Mouse (Mus musculus): ENCODE measurements around the gene Coq10b. TPM values are rescaled to one million over a fixed set of nuclear protein-coding genes. Genes with fewer than 3 reads are reported as not detected.

Gene Coq10b
- polyA plus RNA-seq, 1 experiment from 2014 or later, result 32.9 TPM

GRCm38 (mm10) chr1:55088611-55089497 lies 36.3 kb downstream of the Coq10b start:
- peak overlapping the region; percentile 68 for H3K4me3 ChIP-seq (ENCODE audit: low read depth, low read length)
- 4% methylated on average over 16 of the region's 16 CpGs for WGBS
- H3K27me3 ChIP-seq (replicated peaks; ENCODE audit: insufficient read depth, low read length), result no peaks in the 10 kb centered on the region
- no peaks in the 10 kb centered on the region; the same call in 1 of the 2 replicates for H3K4me1 ChIP-seq (ENCODE audit: insufficient read depth, low read depth, low read length)
- DNase-seq (ENCODE audit: low spot score) (no peak), ATAC-seq (no peak)
- no peak for TF ChIP-seq CTCF (IDR thresholded peaks at IDR 0.05)
- TF ChIP-seq EP300 (IDR thresholded peaks at IDR 0.05), result no peak
- peak overlapping the region; percentile 94 for H3K4me2 ChIP-seq (replicated peaks; ENCODE audit: low read depth, low read length)
- peak overlapping the region; percentile 76 for H3K9ac ChIP-seq (replicated peaks; ENCODE audit: low read depth)
- no peaks in the 10 kb centered on the region for H3K36me3 ChIP-seq (ENCODE audit: insufficient read depth, low read length)
- H3K9me3 ChIP-seq (ENCODE audit: low read length), result no peaks in the 10 kb centered on the region
- H3K27ac ChIP-seq (ENCODE audit: low read length), result peak overlapping the region; percentile 92

- no peaks in the 10 kb centered on the region; the same call in 1 of the 2 replicates for H3K4me1 ChIP-seq (ENCODE audit: insufficient read depth, low read depth, low read length)
- DNase-seq (ENCODE audit: low spot score) (no peak), ATAC-seq (no peak)
- no peaks in the 10 kb centered on the region for H3K9me3 ChIP-seq (ENCODE audit: low read length)
- H3K27ac ChIP-seq (ENCODE audit: low read length), result peak overlapping the region; percentile 26; the same call in 1 of the 2 replicates
- TF ChIP-seq EP300 (IDR thresholded peaks at IDR 0.05) (no peak), CTCF (IDR thresholded peaks at IDR 0.05) (no peak)
- H3K4me3 ChIP-seq (ENCODE audit: low read depth, low read length), result no peak overlapping the region
- H3K36me3 ChIP-seq (ENCODE audit: insufficient read depth, low read length), result no peaks in the 10 kb centered on the region
- H3K27me3 ChIP-seq (replicated peaks; ENCODE audit: insufficient read depth, low read length), result no peaks in the 10 kb centered on the region
- no peak overlapping the region; the same call in 1 of the 2 replicates for H3K4me2 ChIP-seq (replicated peaks; ENCODE audit: low read depth, low read length)
- WGBS, result 74% methylated on average over 5 of the region's 5 CpGs
- no peak overlapping the region for H3K9ac ChIP-seq (replicated peaks; ENCODE audit: low read depth)
Observed at GRCm38 (mm10) chr1:55089498-55090064, 37.0 kb downstream of the Coq10b start.

- H3K4me1 ChIP-seq (ENCODE audit: insufficient read depth, low read depth, low read length), result no peaks in the 10 kb centered on the region; the same call in 1 of the 2 replicates
- H3K4me3 ChIP-seq (ENCODE audit: low read depth, low read length), result no peak overlapping the region
- H3K9me3 ChIP-seq (ENCODE audit: low read length), result no peaks in the 10 kb centered on the region
- H3K4me2 ChIP-seq (replicated peaks; ENCODE audit: low read depth, low read length), result no peak overlapping the region
- H3K36me3 ChIP-seq (ENCODE audit: insufficient read depth, low read length), result no peaks in the 10 kb centered on the region
- no peaks in the 10 kb centered on the region for H3K27me3 ChIP-seq (replicated peaks; ENCODE audit: insufficient read depth, low read length)
- DNase-seq (ENCODE audit: low spot score), result no peak
- TF ChIP-seq CTCF (IDR thresholded peaks at IDR 0.05) (no peak), EP300 (IDR thresholded peaks at IDR 0.05) (no peak)
- WGBS, result 84% methylated on average over 2 of the region's 2 CpGs
- no peak overlapping the region for H3K27ac ChIP-seq (ENCODE audit: low read length)
- ATAC-seq, result no peak
- no peak overlapping the region for H3K9ac ChIP-seq (replicated peaks; ENCODE audit: low read depth)
Observed at GRCm38 (mm10) chr1:55092056-55092455, 39.5 kb downstream of the Coq10b start.

DNA sequence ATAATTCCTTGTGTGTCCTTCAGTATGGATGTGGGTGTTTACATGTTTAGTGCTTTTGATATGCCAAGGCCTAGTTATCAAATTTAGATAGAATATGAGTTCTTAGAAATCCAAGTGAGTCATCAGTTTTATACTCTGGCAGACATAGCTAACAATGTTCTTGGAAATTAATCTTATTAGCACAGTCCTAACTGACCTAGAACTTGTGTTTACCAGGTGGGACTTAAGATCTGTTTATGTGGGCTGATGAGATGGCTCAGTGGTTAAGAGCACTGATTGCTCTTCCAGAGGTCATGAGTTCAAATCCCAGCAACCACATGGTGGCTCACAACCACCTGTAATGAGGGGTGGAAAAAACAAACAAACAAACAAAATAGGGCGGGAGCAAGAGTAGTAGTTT lies 39.9 kb downstream of the Coq10b start:
- Histone ChIP-seq H3K27me3 (replicated peaks; ENCODE audit: insufficient read depth, low read length) (no peaks in the 10 kb centered on the region), H3K9ac (replicated peaks; ENCODE audit: low read depth) (no peak overlapping the region), H3K4me1 (ENCODE audit: insufficient read depth, low read depth, low read length) (no peaks in the 10 kb centered on the region; the same call in 1 of the 2 replicates), H3K4me3 (ENCODE audit: low read depth, low read length) (no peak overlapping the region), H3K36me3 (ENCODE audit: insufficient read depth, low read length) (no peaks in the 10 kb centered on the region), H3K9me3 (ENCODE audit: low read length) (no peaks in the 10 kb centered on the region), H3K4me2 (replicated peaks; ENCODE audit: low read depth, low read length) (no peak overlapping the region), H3K27ac (ENCODE audit: low read length) (no peak overlapping the region)
- TF ChIP-seq CTCF (IDR thresholded peaks at IDR 0.05) (no peak), EP300 (IDR thresholded peaks at IDR 0.05) (no peak)
- ATAC-seq (no peak), DNase-seq (ENCODE audit: low spot score) (no peak)
- 88% methylated on average over 1 of the region's 1 CpGs for WGBS

DNA sequence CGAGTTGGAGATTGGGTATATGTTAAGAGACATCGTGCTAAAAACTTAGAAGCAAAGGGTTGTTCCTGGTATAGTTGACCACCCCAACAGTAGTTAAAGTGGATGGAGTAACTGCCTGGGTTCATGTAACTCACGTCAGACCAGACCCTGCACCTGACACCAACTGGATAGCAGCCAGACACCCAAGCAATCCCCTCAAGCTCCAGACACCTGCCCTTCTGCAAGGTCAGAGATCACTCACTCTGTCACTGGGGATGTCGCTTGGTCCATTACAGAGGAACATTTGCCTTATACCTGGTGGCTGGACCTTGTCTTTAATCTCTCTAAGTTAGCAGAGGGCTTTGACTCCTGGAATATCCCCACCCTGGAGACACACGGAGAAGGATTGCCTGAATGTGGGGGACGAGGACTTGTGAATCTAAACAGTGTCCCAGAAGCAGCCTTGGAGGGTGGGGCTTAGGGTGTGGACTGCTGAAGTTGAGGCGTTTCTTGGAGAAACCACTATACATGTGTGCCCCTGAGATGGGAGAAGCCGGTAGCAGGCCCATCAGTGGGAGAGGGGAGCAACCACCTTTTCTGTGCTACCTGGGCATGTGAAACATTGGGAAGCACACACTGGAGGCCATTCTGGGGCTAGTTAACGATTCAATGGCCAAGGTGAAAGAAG lies 54.5 kb downstream of the Coq10b start:
- no peaks in the 10 kb centered on the region for H3K36me3 ChIP-seq (ENCODE audit: insufficient read depth, low read length)
- H3K4me1 ChIP-seq (ENCODE audit: insufficient read depth, low read depth, low read length), result no peaks in the 10 kb centered on the region
- H3K9me3 ChIP-seq (ENCODE audit: low read length), result no peaks in the 10 kb centered on the region
- 83% methylated on average over 9 of the region's 9 CpGs for WGBS
- H3K27ac ChIP-seq (ENCODE audit: low read length), result no peak overlapping the region
- H3K27me3 ChIP-seq (replicated peaks; ENCODE audit: insufficient read depth, low read length), result no peaks in the 10 kb centered on the region
- no peak overlapping the region for H3K4me3 ChIP-seq (ENCODE audit: low read depth, low read length)
- H3K9ac ChIP-seq (replicated peaks; ENCODE audit: low read depth), result no peak overlapping the region
- no peak for DNase-seq (ENCODE audit: low spot score)
- no peak overlapping the region for H3K4me2 ChIP-seq (replicated peaks; ENCODE audit: low read depth, low read length)
- ATAC-seq, result no peak
- no peak for TF ChIP-seq EP300 (IDR thresholded peaks at IDR 0.05)
- TF ChIP-seq CTCF (IDR thresholded peaks at IDR 0.05), result no peak

DNA sequence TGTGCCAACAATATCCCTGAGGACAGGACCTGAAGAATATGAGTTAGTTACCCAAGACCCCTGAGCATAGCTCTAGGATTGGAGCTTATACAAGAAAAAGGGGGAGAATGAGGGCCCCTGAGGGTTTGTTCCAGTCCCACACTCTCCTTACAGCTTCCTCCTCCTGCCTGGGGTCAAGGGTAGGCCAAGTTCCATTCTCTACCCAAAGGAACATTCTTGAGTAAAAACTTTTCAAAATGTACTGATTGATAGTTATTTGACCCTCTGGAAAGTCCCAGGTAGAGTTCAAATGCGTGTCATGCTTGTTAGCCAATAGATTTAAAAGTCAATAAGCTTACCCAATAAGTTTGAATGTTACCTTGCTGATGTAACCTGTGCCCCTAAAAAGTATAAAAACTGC lies 55.1 kb downstream of the Coq10b start:
- H3K27me3 ChIP-seq (replicated peaks; ENCODE audit: insufficient read depth, low read length), result no peaks in the 10 kb centered on the region
- no peak overlapping the region for H3K4me3 ChIP-seq (ENCODE audit: low read depth, low read length)
- no peak for TF ChIP-seq CTCF (IDR thresholded peaks at IDR 0.05)
- TF ChIP-seq EP300 (IDR thresholded peaks at IDR 0.05), result no peak
- H3K27ac ChIP-seq (ENCODE audit: low read length), result no peak overlapping the region
- no peaks in the 10 kb centered on the region for H3K4me1 ChIP-seq (ENCODE audit: insufficient read depth, low read depth, low read length)
- no peak overlapping the region for H3K9ac ChIP-seq (replicated peaks; ENCODE audit: low read depth)
- no peak overlapping the region for H3K4me2 ChIP-seq (replicated peaks; ENCODE audit: low read depth, low read length)
- DNase-seq (ENCODE audit: low spot score), result no peak
- no peak for ATAC-seq
- no peaks in the 10 kb centered on the region for H3K9me3 ChIP-seq (ENCODE audit: low read length)
- no peaks in the 10 kb centered on the region for H3K36me3 ChIP-seq (ENCODE audit: insufficient read depth, low read length)
- 83% methylated on average over 1 of the region's 1 CpGs for WGBS
